Mouse (Mus musculus): Measurements from ENCODE around the gene Gpr61. TPM values are rescaled to one million over a fixed set of nuclear protein-coding genes. Genes with fewer than 3 reads are reported as not detected.
A peak's percentile ranks its signal among the peaks of the same experiment; 100 is the strongest.

The Gpr61 gene
- under 1 TPM in 1 of 2 experiments, not detected in 1; 0.18 TPM for total RNA-seq (2021)
- long read RNA-seq, experiment 1 = 0 reads
- long read RNA-seq, experiment 2 = 0 reads

DNA sequence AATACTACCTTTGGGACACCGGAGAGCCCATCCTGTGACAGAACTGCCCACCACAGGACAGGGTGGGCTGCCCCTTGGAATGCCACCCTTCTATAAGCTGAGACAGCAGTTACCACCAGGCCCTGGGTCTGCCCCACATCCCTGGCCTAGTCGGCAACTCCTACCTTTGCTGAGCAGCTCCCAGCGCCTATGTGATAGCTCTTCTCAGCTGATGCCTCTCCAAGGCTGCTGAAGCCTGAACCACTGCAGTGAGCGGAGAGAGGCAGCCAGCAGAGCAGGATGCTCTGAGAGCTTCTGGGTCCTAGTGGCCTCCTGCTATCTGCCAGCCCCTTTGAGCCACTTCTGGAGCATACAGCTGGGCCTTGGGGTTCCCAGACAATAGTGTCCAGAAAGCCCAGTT lies at the start of gene Gpr61:
TSS of gene Gpr61 (minus strand) at position 227 of the 400 bp plus-strand sequence.
- intact Hi-C loops (cut with DNase I; ENCODE audit: low total_unique reads) = loop anchor here (10.0 kb wide), 1 partner anchor 210 kb away; the partner anchor contains the start of gene Gstm6
- DNase-seq = no peak

DNA sequence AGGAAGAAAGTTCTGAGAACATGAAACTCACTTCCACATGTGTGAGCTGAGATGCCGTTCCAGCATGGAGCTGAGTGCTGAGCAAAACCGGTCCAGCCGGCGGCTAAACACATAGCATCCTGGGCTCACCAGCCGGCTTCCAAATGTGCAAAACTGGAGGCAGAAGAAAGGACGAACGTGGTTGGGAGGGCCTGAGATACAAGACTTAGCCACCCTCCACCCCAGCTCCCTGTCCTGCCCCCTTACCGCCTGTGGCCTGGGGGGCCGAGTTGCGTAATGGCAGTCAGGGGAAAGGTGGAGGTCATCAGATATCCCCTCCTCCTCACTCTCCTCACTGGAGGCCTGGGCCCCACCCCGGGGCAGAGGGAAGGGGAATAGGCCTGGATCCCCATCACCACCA lies 49.8 kb upstream of the Gpr61 start:
- intact Hi-C loops (cut with DNase I; ENCODE audit: low total_unique reads) = loop anchor here (5.0 kb wide), 1 partner anchor 37 kb away; no protein-coding TSS in a partner anchor
- DNase-seq = no peak

DNA sequence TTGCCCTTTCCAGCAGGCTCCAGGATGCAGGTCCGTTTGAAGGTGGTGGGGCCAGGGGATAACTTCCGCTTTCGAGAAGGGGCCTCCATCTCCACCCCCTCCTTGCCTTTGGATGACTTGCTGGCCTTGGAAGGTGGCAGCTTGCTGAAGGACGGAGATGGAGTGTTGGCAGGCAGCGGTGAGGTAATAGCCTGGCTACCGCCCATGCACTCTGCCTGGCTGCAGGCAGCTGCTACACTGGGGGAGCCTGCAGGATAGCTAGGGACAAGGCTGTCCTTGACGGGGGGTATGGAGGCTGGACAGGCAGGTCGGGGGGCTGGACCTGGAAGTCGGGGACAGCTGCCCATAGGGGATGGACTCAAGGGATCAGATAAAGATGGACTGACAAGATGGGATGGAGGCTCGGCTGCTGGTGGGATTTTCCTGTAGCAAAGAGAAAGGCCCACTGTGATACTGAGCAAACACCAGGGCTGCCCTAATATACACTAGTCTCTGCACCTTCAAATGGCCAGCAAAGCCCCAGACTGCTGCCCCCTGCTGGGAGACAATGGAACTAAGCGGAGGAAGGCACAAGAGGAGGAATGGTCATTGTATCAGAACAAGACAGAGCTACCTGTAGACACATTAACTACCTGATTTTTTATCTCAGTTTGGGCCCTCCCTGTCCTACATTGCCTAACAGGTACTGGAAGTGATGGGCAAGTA lies 49.1 kb upstream of the Gpr61 start:
- intact Hi-C loops (cut with DNase I; ENCODE audit: low total_unique reads) = loop anchor here (5.0 kb wide), 1 partner anchor 36 kb away; no protein-coding TSS in a partner anchor
- DNase-seq = peak; percentile 80

DNA sequence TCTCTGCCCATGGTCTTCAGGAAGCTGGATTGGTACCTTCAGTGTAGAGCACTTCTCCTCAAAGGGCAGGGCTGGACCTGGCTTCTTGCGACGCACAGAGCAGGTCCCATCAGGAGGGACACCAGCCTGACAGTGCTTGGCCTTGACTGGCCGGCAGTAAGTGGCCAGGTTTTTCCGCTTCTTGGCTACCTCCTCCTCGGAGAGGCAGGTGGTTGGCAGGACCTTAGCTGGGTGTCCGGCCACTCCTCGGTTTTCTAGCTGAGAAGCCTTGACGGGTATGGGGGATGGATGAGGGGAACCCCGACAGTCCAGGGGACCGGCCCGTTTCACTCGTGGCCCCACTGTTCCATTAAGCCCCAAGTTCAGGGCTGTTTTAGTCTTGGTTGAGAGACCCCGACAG lies 48.5 kb upstream of the Gpr61 start:
- intact Hi-C loops (cut with DNase I; ENCODE audit: low total_unique reads) = loop anchor here (5.0 kb wide), 1 partner anchor 36 kb away; no protein-coding TSS in a partner anchor
- DNase-seq = no peak

DNA sequence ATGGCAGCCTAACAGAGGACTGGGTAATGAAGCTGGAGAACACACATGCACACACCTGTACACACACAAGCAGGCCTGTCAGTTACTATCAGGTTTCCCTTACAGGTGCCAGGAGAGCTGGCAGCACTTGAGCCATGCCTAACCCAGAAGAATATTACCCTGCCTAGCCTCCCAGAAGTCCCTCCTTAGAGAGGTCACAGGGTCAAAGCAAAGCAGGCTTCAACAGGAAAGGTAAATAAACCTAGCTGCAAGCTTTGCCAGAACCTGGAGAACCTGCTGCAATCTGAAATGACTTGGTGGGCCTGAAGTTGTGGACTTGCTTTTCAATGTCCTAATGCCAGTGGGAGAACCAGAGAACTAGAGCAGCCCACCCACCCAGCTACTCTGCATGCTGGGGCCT lies 47.8 kb upstream of the Gpr61 start:
- intact Hi-C loops (cut with DNase I; ENCODE audit: low total_unique reads) = loop anchor here (5.0 kb wide), 1 partner anchor 35 kb away; no protein-coding TSS in a partner anchor
- DNase-seq = no peak

DNA sequence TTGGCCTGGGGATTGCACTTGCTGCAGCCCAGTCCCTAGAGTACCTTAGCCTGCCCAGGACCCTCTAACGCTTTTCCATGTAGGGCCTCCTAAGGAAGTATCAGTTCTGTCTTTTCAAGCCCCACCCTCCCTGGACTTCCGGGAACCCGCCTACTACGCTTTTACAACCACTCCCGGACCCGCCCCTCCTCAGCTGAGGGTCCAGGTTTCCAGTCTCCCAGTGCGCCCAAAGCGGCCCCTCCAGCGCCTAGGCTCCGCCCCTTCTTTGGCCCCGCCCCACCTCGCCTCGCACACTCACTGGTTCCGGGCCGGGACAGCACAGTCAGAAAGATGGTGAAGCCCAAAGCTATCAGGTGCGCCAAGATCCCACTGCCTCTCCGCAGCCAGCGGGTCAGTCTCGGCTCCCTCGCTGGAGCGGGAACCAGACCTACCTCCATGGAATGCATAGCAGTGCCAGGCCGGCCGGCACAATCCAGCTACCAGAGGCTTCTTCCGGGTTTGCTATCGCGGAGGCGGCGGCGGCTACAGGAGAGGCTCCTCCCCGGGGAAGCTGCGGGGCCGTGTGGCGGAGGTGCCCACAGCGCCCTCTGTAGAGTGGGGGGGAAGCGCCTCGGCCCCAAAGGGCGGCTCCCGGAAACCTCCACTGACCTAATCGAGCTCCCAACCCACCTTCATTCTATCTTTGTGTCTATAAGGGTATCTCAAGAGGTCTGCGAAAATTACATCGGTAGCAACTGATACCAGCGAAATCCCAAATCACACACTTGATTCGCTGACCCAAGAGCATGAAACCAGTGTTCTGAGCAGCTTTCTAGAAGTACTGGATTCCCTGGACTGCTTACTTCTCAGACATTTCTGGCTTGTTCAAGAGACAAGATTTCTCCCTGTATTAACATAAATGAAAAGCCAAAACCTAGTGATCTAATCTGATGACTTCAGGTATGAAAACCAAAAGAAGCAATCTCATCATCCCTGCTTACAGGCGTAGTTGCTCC lies 45.9 kb upstream of the Gpr61 start, which contains the start of gene Cyb561d1:
TSS of gene Cyb561d1 (minus strand) at position 884 of the 995 bp plus-strand sequence.
- DNase-seq = peak; percentile 93
- intact Hi-C loops (cut with DNase I; ENCODE audit: low total_unique reads) = loop anchor here (5.0 kb wide), 1 partner anchor 33 kb away; no protein-coding TSS in a partner anchor

DNA sequence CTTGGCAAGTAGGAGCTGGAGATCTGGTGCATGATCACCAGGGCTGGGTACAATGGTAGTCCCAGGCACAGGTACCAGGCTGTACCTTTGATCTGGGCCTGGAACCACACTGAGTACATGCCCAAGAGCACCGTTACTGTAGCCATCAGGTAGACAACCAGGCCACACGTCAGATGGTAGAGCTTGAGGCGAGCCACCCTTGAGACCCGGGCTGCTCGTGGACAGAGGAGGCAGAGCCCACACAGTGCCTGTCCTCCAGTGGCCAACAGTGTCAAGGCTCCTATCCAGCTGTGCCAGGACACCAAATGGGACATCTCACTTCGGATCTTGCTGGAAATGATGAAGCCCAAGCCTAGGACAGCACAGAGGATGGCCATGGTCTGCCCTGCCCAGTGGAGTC lies 44.5 kb upstream of the Gpr61 start:
- intact Hi-C loops (cut with DNase I; ENCODE audit: low total_unique reads) = no loop called here
- no peak for DNase-seq

DNA sequence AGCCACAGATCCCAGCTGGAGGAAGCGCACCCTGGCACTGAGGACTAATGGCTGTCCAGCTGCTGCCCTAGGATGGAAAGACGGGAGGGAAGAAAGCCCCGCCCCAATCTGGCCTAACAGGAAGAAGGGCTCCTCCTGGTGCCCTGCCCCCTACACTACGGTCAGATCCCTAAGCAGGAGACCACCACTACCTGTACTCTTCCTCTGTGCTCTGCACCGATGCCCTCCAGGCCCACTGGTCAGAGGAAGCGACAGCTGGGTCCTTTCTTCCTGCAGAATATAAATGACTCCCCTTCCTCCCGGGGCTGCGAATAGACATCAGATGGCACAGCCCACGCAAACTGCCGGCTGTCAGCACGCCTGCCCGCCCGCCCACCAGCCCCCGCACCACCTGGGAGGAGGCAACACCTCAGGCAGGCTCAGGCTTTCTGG lies 42.4 kb upstream of the Gpr61 start:
- intact Hi-C loops (cut with DNase I; ENCODE audit: low total_unique reads) = no loop called here
- peak; percentile 69 for DNase-seq

DNA sequence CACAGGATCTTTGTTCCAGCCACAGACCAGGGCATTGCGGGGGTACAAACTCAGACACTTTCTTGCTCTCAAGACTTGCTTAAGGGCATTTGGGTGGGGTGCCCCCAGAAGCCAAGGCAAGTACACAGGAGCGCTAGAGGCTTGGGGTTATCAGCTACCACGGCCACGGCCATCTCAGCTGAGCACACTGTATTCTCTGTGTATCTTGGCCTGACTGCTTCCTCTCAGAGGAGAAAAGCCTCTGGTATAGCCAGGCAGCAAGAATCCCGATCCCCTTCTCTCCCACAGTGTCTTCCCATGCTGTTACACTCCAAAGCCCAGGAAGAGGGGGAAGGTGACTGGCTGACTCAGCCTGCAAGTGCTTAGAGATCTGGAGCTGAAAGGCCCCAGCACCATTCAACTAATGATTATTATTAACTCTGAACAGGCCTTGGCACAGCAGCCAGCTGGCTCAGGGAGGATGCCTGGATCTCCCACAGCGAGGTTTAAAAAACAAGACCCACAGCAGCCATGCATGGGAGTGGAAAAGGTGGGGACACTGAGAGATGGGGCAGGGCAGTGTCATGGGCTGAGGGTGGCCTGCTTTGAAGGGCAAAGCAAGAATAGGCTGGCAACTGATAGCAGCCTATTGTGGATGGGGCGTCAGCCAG lies 41.4 kb upstream of the Gpr61 start:
- no peak for DNase-seq
- intact Hi-C loops (cut with DNase I; ENCODE audit: low total_unique reads) = no loop called here

DNA sequence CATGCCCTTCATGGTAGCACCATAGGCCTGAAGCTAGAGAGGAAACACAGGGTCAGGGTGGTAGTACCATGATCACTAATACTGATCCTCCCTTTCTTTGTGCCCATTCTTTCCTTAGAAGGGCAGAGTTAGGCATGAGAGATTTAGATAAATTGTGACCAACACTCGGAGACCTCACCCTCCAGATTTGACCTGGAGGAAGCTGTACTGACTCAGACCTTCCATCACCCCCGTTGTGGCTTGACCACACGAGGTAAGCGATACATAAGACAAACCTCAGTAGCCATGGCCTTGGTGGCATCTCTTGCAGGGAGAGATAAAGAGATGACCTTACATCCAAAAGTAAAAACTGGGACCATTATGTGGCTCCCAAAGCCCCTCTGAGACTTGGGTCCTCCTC lies 40.6 kb upstream of the Gpr61 start:
- DNase-seq = no peak
- intact Hi-C loops (cut with DNase I; ENCODE audit: low total_unique reads) = no loop called here

DNA sequence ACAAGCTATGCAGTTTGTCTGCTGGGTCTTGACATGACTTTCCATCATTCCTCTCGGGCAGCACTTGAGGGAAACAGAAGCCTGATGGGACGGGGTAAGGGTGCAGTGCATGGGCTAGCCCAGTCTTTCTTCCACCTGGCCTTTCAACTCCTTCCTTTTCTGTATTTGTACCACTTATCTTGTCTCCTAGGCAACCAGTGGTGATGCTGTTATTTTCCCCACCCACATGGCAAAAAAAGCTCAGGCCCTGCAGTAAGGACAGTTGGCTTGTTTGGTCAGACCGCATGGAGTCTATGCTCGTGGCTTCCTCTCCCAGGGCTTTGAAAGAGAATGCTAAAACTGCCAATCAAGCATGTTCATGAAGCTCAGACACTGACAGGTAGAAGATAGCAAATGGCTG lies 39.0 kb upstream of the Gpr61 start:
- intact Hi-C loops (cut with DNase I; ENCODE audit: low total_unique reads) = no loop called here
- no peak for DNase-seq

DNA sequence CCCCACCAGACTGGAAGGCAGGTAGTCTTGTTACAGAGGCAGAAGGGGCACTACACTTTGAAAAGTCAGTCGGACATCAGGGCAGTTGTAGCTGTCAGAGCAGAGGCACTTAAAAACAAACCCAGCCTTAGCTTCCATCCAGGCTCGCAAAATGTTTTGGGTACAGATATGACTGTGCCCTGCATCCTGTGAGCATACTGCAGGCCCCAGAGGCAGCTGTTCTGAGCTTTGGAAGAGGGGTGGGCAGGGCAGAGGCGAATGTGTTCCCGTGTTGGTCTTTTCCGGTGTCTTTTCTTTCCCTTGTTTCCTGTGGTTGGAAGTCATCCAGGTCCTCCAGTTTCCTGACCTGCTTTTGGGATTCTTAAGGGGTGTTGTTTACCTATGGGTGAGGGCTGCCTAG lies 35.2 kb upstream of the Gpr61 start:
- DNase-seq = no peak
- intact Hi-C loops (cut with DNase I; ENCODE audit: low total_unique reads) = no loop called here

DNA sequence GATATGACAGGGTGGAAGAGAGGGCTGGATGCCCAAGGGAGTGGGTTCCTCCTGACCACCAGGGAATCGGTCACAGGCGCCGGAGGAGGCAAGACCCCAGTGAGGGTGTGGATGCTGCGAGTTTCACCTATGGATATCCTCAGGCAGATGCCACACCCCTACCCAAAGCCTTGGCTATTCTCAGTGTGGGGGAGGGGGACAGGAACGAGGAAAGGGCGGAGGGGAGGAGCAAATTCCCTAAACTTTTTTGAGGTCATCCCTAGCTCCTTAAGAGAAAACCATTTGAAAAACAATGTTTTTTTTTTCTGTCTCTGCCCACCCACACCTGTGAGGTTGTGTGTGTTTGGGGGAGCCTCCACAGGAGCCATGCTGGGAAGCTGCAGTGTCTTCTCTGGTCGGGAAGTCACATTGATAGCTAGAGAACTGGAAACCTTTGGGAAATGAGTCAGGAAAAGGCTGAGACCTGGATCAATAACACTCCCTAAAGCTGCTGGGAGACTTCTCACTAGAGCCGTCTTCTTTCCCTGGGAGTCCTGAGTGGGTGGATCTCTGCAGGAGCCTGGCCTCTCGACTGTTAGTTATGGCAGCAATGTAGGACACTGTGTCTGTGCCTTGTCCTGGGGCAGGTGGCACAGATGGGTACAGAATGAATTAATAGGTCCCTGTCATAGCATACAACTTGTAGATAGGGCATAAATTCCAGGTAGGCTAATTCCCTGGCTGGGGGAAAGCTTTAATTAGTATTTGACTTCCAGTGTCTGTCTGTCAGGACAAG lies 34.2 kb upstream of the Gpr61 start:
- intact Hi-C loops (cut with DNase I; ENCODE audit: low total_unique reads) = no loop called here
- no peak for DNase-seq

DNA sequence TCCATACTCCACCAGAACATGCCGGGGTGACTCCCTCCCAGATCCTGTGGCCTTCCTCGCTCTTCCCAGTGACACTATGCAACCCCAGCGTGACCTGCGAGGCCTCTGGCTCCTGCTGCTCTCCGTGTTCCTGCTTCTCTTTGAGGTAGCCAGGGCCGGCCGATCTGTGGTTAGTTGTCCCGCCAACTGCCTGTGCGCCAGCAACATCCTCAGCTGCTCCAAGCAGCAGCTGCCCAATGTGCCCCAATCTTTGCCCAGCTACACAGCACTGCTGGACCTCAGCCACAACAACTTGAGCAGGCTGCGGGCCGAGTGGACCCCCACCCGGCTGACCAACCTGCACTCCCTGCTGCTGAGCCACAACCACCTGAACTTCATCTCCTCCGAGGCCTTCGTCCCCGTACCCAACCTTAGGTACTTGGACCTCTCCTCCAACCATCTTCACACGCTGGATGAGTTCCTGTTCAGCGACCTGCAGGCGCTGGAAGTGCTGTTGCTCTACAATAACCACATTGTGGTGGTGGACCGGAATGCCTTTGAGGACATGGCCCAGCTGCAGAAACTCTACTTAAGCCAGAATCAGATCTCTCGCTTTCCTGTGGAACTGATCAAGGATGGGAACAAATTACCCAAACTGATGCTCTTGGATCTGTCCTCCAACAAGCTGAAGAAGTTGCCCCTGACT lies 32.6 kb upstream of the Gpr61 start:
- intact Hi-C loops (cut with DNase I; ENCODE audit: low total_unique reads) = no loop called here
- no peak for DNase-seq

DNA sequence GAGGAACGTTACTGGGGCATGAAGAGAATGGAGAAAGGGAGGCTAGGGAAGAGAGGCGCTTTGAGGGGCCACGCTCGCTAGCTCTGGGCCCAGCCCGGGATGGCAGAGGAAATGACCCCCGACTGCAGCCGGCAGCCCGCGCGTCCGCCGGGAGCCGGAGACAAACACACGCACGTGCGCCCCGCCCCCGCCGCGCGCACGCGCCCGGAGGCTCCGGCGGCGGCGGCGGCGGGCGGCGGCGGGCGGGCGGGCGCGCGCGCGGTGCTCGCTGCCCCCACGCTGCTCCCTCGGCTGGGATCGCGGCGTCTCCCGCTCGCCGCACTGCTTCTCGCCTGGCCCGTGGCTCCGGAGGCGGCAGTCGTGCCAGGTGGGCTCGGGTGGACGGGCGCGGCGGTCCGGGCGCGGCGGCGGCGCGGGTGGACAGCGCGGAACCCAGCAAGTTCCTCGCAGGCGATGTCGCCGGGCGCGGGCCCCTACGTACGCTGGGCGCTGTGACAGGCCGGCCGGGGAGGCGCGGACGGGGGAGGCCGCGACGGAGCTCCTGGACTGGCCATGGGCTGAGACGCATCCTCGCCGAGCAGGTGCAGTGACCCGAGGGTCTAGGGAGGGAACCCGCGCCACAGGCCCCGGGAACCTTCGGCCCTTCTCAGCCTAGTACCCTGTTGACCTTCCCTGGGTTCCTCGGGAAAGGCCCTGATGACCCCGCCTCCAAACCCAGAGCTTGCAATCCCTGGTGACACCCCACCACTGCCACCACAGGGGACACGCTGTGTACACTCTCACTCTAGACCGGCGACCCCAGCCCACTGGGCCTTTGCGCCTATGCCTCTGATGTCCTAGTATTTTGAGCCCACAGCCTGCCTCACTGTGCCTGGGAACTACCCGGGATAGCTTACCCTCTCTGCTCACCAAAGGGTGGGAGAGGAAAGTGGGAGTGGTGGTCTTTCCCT lies 31.7 kb upstream of the Gpr61 start, which contains the start of gene Amigo1:
TSS of gene Amigo1 (plus strand) at position 238 of the 950 bp plus-strand sequence.
- intact Hi-C loops (cut with DNase I; ENCODE audit: low total_unique reads) = no loop called here
- DNase-seq = peak; percentile 61

DNA sequence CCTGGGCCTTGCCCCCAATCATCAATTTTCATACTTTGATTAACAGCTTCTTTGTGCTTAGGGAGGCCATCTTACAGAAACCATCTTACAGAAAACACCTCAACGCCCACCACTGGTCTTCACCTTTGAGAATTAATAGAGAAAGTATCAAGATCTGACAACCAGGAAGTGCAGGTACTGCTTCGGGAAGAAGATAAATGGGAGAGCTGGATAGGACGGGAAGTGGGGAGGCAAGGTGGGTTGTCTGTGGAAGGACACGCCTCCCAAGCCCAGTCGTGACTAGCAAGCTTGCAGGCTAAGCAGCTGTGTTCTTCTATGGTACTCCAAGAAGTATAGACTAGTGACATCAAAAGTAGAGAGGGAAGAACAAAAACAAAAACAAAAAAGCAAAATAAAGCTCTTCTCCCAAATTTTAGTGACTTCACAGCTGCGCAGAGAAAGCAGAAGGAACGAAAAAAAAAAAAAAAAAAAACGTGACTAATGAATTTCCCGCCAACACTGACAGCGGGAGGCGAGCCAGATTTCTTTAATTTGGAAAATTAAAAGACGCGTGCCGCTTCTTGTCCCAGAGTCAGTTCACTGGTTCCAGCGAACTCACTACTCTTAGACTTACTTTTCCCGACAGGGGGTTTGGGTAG lies 30.9 kb upstream of the Gpr61 start:
- intact Hi-C loops (cut with DNase I; ENCODE audit: low total_unique reads) = no loop called here
- no peak for DNase-seq

DNA sequence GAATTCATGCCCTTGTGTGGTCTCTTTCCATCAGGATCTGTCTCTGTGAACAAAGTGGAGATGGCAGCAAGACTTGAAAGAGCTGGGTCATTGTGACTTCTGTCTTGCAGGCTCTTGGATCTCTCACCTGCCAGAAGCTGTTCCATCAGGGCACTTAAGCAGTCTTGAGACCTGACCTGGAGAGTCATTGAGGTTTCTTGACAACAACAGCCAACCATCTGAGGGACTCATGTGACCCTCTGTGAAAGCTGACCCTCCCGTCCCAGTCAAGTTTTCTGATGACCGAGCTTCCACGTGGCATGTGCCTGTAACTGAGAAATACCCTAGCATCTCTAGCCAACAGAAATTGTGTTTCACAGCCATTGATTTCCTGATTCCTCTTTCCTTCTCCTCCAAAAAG lies 30.1 kb upstream of the Gpr61 start:
- intact Hi-C loops (cut with DNase I; ENCODE audit: low total_unique reads) = no loop called here
- no peak for DNase-seq

All from gastrocnemius, postnatal 14 days (tissue).